Mouse (Mus musculus) frontal cortex, postnatal 10 days (tissue): Measurements from ENCODE around the gene Sult4a1.
A peak's percentile ranks its signal among the peaks of the same experiment; 100 is the strongest.

Experiments used
- DNase-seq, 2 experiments: peaks; one replicate each; pipeline ENCODE4 v3.0.0; 2022; ENCODE audit warnings: low spot score in 2 of 2, mixed read lengths in 1 of 2

Gene Sult4a1

GRCm38 (mm10) chr15:84096051-84096450 lies 9.5 kb downstream of the Sult4a1 start:
- DNase-seq: no peak

- DNase-seq: no peak
Measured at GRCm38 (mm10) chr15:84094921-84095320, 10.6 kb downstream of the Sult4a1 start.

GRCm38 (mm10) chr15:84086775-84087174 lies 18.8 kb downstream of the Sult4a1 start:
- no peak for DNase-seq

GRCm38 (mm10) chr15:84086364-84086763 lies 19.2 kb downstream of the Sult4a1 start:
- DNase-seq: no peak

GRCm38 (mm10) chr15:84080069-84080468 lies 25.5 kb downstream of the Sult4a1 start:
- no peak for DNase-seq

GRCm38 (mm10) chr15:84079519-84079918 lies 26.0 kb downstream of the Sult4a1 start:
- DNase-seq: no peak

GRCm38 (mm10) chr15:84078667-84079066 lies 26.9 kb downstream of the Sult4a1 start:
- DNase-seq: no peak

GRCm38 (mm10) chr15:84077151-84077550 lies 28.4 kb downstream of the Sult4a1 start:
- DNase-seq: no peak

GRCm38 (mm10) chr15:84074705-84075185 lies 30.8 kb downstream of the Sult4a1 start:
- DNase-seq: no peak

GRCm38 (mm10) chr15:84073911-84074704 lies 31.4 kb downstream of the Sult4a1 start:
- DNase-seq: peak in 1 of 2 experiments; percentile 72

GRCm38 (mm10) chr15:84073058-84073457 lies 32.5 kb downstream of the Sult4a1 start:
- DNase-seq: no peak

- DNase-seq: peak; percentile 76 to 84
Measured at GRCm38 (mm10) chr15:84072226-84072625, 33.3 kb downstream of the Sult4a1 start.

GRCm38 (mm10) chr15:84070116-84070676 lies 35.4 kb downstream of the Sult4a1 start:
- DNase-seq: no peak

- DNase-seq: no peak
Measured at GRCm38 (mm10) chr15:84069455-84070050, 36.0 kb downstream of the Sult4a1 start.

GRCm38 (mm10) chr15:84065701-84066100 lies 39.9 kb downstream of the Sult4a1 start:
- DNase-seq: no peak

GRCm38 (mm10) chr15:84065140-84065539 lies 40.4 kb downstream of the Sult4a1 start, which contains the start of gene Efcab6:
Efcab6 (minus strand) TSS chr15:84065379.
- DNase-seq: peak in 1 of 2 experiments; percentile 64

- no peak for DNase-seq
Measured at GRCm38 (mm10) chr15:84058841-84059240, 46.7 kb downstream of the Sult4a1 start.

GRCm38 (mm10) chr15:84056083-84056482 lies 49.5 kb downstream of the Sult4a1 start:
- DNase-seq: no peak

GRCm38 (mm10) chr15:84053859-84054258 lies 51.7 kb downstream of the Sult4a1 start:
- DNase-seq: peak; percentile 72 to 80

GRCm38 (mm10) chr15:84053240-84053639 lies 52.3 kb downstream of the Sult4a1 start:
- DNase-seq: no peak

GRCm38 (mm10) chr15:84052390-84052789 lies 53.2 kb downstream of the Sult4a1 start:
- no peak for DNase-seq

GRCm38 (mm10) chr15:84049570-84049969 lies 56.0 kb downstream of the Sult4a1 start:
- DNase-seq: no peak

- DNase-seq: no peak
Measured at GRCm38 (mm10) chr15:84045562-84045961, 60.0 kb downstream of the Sult4a1 start.
